Mouse (Mus musculus) layer of hippocampus, postnatal 10 days (tissue): Measurements from ENCODE around the gene Ubtd2. TPM values are rescaled to one million over a fixed set of nuclear protein-coding genes. Genes with fewer than 3 reads are reported as not detected.

Experiments used
- DNase-seq, 2 experiments: peaks; one replicate each; pipeline ENCODE4 v3.0.0; 2021; ENCODE audit warnings: low spot score in 2 of 2
- total RNA-seq, 2 experiments: library from RNA; stranded (reverse); gene quantifications; 2 replicates each; pipeline ENCODE4 v1.2.3; 2021

The Ubtd2 gene
- total RNA-seq, 2 experiments from 2014 or later = 45.3 to 45.5 TPM

DNA sequence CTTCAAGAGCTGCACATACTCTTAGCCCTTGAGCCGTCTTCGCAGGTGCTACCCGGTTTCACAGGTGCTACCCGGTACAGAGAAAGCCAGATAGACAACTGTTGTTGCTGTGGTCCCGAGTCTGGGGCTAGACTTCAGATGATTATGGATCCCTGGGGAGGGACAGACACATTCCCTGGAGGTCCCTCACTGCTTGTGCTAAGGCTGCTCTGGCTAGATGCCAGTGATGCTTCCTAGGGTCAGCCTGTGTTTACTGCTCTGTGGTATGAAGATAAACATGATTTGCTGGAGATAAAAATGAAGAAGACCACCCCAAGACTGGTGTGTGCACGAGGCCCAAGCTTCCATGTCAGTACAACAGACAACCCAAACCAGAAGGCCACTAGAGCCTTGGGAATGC, 88.9 kb downstream of the Ubtd2 start:
- DNase-seq = no peak

GRCm38 (mm10) chr11:32544497-32544896, 89.3 kb downstream of the Ubtd2 start:
- no peak for DNase-seq

- DNase-seq = no peak
These were observed 90.4 kb downstream of the Ubtd2 start for GRCm38 (mm10) chr11:32545605-32546004.

GRCm38 (mm10) chr11:32546483-32546882, 91.3 kb downstream of the Ubtd2 start:
- DNase-seq = no peak

- no peak for DNase-seq
These were observed 92.3 kb downstream of the Ubtd2 start for GRCm38 (mm10) chr11:32547391-32547947.

DNA sequence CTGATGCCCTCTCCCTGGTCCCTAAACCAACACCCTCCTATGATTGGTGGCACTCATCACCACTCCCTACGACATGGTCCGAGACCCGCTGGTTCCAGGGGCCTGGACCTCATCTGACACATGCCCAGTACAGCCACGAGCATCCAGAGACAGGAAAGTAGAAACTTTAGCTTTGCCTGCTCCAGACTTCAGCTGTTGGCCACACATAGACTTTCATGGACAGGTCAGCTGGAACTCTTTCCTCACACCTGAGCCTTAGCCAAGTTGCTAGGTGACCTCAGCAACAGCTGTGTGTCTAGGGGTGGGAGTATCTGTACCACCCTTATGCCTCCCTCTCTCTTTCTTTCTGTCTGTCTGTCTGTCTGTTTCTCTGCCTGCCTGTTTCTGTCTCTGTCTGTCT, 93.1 kb downstream of the Ubtd2 start:
- DNase-seq = no peak

DNA sequence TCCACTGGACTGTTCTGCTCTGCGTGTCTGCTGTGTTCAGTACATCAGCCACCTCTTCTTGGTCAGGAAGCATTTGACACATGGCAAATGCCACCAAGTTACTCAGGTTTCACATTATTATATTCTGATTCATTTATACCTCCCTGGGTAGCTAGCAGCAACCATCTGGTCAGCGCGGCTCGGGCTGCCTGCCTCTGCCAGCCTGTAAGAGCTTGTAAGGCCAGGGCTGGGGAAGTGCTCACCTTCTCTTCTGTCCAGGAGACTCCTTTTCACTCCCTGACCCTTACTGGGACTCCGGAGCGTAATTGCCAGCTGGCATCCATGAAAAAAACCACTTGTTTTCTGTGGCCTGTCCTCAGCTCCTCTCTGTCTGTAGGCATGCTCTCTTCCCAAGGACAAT, 94.1 kb downstream of the Ubtd2 start:
- no peak for DNase-seq

DNA sequence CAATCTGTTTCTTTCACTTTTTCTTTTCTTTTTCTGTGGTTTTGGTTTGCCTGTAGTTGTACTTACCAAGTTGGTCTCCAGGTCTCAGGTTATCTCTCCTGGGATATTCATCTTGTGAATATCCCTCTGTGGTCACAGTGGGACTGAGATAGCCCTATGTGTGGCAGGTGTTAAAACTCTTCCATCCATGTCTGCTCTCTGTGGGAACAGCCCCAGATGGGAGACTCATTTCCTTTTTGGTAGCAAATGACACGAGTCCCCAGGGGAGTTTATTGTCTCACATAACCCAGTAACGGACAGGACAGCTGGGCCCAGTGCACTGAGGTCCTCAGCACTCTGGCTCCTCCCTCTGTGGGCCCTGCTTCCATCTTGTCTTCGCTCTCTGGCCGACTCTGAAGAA, 94.9 kb downstream of the Ubtd2 start:
- no peak for DNase-seq

DNA sequence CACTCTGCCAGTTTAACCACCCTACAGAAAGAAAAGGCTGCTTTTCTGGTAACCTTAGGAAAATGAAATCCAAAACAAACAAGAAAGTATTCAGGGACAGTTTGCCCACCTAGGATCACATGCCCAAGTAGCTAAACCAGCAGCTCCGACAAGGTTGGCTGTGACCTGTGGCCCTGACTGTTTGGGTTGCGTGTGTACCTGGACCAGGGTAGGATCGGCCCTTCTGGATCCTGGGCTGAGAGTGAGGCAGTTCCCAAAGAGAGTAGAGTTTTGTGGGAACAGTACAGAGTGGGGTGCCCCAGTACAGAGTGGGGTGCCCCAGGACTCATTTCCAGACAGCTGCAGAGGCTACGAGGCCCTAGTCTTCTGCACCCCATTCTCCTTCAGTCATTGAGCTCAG, 95.9 kb downstream of the Ubtd2 start:
- no peak for DNase-seq

- DNase-seq = peak in 1 of 2 experiments; percentile 42
These were observed 96.6 kb downstream of the Ubtd2 start for GRCm38 (mm10) chr11:32551579-32552297.

DNA sequence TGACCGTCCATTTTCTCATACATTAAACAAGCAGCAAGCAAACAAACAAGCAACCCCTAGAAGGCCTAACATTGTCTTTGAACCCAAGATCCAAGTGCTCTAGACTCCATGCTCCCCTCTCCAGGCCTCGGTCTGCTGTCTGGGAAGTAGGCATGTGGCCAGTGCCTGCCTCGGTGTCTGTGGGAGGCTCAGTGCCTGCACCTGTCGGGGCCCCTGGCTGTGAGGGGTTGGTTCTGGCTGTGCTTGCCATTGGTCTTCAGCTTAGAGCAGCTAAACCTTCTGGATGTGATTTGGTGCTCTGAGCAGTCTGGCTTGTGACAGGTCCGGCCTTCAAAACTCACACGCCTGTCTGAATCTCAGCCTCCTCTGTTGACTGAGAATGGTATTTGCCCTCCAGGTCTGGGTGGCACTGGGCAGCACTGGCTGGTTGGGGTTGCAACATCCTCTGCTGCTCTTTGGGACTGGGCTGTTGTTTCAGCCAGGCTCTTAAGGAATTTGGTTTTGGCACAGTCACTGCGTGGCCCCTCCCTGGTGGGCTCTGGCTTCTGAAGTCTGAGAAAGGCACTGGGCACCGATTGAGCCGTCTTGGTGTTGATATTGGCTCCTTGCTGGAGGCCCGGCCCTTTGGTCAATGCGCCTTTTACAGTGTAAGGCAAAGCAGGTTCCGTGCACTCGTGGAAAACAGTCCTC, 97.4 kb downstream of the Ubtd2 start:
- no peak for DNase-seq

- DNase-seq = no peak
These were observed 98.4 kb downstream of the Ubtd2 start for GRCm38 (mm10) chr11:32553311-32554140.

GRCm38 (mm10) chr11:32554141-32555091, 99.2 kb downstream of the Ubtd2 start:
- no peak for DNase-seq

- no peak for DNase-seq
These were observed 100.0 kb downstream of the Ubtd2 start for GRCm38 (mm10) chr11:32555103-32555689.

DNA sequence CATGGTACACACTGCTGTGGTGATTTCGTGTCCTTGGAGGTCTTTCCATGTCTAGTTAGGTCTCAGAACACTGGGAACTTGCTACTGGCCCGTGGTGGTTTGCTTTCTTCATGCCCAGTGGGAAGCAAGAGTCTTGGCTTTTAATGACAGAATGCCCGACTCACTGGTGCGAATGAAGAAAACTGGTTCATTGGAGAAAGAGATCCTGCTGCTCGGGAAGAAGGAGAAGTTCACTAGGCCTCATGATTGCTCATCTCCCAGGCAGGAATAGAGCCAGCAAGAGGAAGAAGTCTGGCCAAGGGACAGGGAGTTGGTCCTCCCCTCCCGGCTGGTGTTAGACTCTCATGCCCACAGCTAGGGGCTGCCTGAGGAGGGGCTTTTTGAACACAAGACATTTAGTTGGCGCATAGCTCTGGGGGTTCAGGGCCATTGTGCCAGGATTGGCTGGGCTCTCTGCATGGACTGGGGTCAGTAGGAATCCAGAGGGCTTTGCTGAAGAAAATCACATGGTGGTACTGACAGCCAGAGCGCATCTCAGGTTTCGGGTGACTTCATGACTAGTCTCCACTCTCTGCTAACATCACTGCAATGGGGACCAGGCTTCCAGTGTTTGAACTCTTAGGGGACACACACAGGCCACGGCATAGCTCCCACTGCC, 101.3 kb downstream of the Ubtd2 start:
- no peak for DNase-seq

GRCm38 (mm10) chr11:32558026-32558425, 102.9 kb downstream of the Ubtd2 start:
- no peak for DNase-seq

DNA sequence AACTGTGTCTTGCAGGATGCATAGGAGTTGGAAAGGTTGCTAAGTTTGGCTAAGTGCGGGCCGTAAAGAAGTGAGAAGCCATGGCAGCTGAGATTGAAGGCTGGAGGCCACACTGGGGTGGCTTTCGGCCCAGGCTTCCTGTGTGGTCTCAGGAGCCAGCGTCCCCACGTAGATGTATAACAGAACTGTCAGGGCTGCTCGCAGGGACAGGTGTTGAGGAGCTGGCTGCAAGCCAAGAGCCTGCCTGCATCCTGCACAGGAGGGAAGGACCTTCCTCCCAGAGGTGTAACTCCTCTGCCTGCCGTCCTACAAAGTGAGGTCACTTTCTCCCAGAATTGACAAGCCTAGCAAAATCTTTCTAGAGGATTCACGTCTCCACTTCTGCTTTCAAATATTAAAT, 103.5 kb downstream of the Ubtd2 start:
- DNase-seq = no peak

DNA sequence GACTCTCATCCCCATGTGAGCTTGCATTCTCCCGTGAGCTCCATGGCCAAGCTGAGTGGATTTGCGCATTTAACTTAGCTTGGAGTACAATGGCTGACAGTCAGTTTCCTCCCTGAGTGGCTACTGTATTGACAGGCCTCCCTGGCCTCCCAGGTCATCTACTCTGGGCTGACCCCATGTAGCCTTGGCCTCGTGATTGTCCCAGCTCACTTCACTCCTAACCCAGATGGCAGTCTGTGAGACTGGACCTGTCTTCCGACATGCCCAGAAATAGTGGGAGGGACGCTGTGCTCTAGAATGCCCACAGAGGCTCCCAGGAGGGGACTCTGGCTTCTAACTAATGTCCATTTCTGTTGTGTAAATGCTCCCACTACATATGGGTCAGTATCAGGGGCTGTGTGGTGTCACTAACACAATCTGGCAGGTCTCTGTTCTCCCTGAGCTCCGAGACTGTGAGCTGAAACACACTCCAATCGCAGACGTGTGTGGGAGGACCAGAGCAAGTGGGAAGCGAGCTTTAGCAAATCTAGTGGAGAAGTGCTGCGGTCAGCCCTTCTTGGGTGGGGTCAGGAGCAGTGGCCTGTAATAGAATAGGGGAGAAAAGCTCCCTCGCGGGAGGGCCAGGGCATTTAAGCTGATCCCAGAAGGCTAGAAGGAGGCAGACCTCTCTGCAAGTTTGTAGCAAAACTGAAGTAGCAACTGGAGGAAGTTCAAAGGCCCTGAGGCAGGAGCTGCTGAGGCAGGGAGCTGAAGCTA, 105.0 kb downstream of the Ubtd2 start:
- no peak for DNase-seq
